Mouse (Mus musculus) stomach, postnatal 0 days (tissue): ENCODE measurements around the gene Bptf.

Experiments used
- CTCF ChIP-seq: IDR thresholded peaks from 2 replicates; pipeline ENCODE4 v1.5.1; 2016; ENCODE audit warnings: antibody characterized with exemption, low read depth, mild to moderate bottlenecking, moderate library complexity
- EP300 ChIP-seq: optimal IDR thresholded peaks from 2 replicates; pipeline ENCODE3; 2016; ENCODE audit warnings: antibody characterized with exemption

GRCm38 (mm10) chr11:107102465-107103223 lies 29.3 kb downstream of the Bptf start:
- TF ChIP-seq EP300, result no peak
- TF ChIP-seq CTCF, result no peak
